Mouse (Mus musculus) heart, postnatal 25 days (tissue): ENCODE measurements around the gene Vmn1r228. TPM values are rescaled to one million over a fixed set of nuclear protein-coding genes. Genes with fewer than 3 reads are reported as not detected.

ENCODE experiments used
- DNase-seq: peaks from one replicate; pipeline ENCODE4 v3.0.0; 2022; ENCODE audit warnings: low spot score
- intact Hi-C: fragments of 180-260 bp; cut with DNase I; formaldehyde crosslinking; loops from one replicate; pipeline ENCODE4 v1.15.1; 2025
- total RNA-seq, 2 experiments: library from RNA; stranded (reverse); gene quantifications; 2 replicates each; pipeline ENCODE4 v1.2.3; 2021

The Vmn1r228 gene
- total RNA-seq: not detected

DNA sequence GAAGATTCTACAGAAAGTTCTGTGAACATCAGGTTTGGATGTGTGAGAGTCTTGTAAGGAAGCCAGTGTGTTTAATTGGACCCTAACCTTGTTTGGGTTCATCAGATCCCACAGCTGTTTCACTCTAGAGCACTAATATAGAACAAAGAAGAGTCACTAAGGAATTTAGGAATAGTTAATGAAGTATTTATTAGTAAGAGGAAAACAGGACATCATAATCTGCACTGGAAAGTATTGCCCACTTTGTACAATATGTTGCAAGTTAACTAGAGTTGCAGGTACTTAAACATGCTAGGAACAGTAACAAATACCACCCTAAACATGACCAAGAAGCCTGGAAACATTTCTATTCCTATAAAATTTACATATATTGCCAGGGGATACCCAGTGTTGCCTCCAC lies at the start of gene Vmn1r228:
Gene Vmn1r228 (minus strand): TSS at position 101 of the 400 bp plus-strand sequence.
- intact Hi-C loops: no loop called here

DNA sequence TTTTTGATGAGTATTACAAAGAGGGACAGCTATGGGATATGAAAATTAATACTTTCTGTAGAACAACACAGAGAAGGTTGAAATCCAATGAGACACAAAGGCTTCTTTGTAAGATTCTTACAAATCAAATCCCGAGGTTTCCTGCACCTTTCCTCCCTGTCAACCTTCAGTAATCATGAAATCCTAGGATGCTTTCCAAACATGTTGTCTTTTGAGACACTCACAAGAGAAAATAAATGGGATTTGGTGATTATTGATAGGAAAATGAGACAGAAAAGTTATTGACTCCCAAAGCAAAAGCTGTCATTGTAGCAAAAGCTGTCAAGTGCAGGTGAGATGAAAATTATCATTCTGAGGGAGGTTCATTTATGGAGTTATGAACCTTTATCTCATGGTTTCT lies 25.3 kb upstream of the Vmn1r228 start, which contains the start of gene Vmn1r229:
Gene Vmn1r229 (plus strand): TSS at position 301 of the 400 bp plus-strand sequence.
- no peak for DNase-seq
- intact Hi-C loops: no loop called here

More for the DNA sequence above, at the start of gene Vmn1r228:
- no peak for DNase-seq

DNA sequence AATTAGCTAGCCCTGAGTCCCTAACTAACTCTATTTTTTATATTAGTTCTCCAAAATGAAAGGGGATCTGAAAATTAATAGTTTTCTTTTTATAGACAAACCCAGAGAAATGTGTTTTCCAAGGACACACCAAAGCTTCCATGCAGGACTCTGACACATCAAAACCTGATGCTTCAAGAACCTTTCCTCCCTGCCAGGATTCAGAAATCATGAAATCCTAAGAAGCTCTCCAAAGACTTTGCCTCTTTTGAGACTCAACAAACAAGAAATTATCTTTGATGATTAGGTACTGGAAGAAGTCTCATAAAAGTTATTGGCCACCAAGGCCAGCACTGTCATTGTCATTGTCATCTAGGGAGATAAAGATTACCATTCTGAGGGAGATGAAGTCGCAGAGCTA lies 56.4 kb downstream of the Vmn1r228 start, which contains the start of gene Vmn1r227:
Gene Vmn1r227 (plus strand): TSS at position 301 of the 400 bp plus-strand sequence.
- DNase-seq: no peak
- intact Hi-C loops: no loop called here

Other genes with a start within 250 kb of the Vmn1r228 start
- gene Vmn2r109, start 221.4 kb downstream of the Vmn1r228 start, total RNA-seq: not detected
- not detected for gene Vmn2r110, start 189.7 kb downstream of the Vmn1r228 start, total RNA-seq
- gene Fpr-rs3, start 161.3 kb downstream of the Vmn1r228 start, total RNA-seq: not detected
- gene Vmn1r226, start 103.3 kb downstream of the Vmn1r228 start, total RNA-seq: not detected
- not detected for gene Vmn1r227, start 56.3 kb downstream of the Vmn1r228 start, total RNA-seq
- gene Vmn1r229, start 25.4 kb upstream of the Vmn1r228 start, total RNA-seq: not detected
- gene Vmn1r230, start 54.3 kb upstream of the Vmn1r228 start, total RNA-seq: not detected
- not detected for gene Vmn1r231, start 118.9 kb upstream of the Vmn1r228 start, total RNA-seq
- gene Vmn1r232, start 133.6 kb upstream of the Vmn1r228 start, total RNA-seq: not detected
- gene Ppp2r1a, start 159.2 kb upstream of the Vmn1r228 start, total RNA-seq: 100 to 1,000 TPM; 186 to 216 TPM
- not detected for gene Vmn1r233, start 210.3 kb upstream of the Vmn1r228 start, total RNA-seq
- 10 to 100 TPM; 11.0 to 11.5 TPM for gene Zfp160, start 222.7 kb upstream of the Vmn1r228 start, total RNA-seq